Mouse (Mus musculus): ENCODE results near the gene Ilvbl. TPM values are rescaled to one million over a fixed set of nuclear protein-coding genes. Genes with fewer than 3 reads are reported as not detected.
"Not testable (repeated sequence)": the region's sequence is repeated elsewhere in the genome, so short reads cannot be mapped to it uniquely, and the experiment has no call there.

Gene Ilvbl
- total RNA-seq, 2 experiments from 2014 or later: 50.4 to 53.2 TPM

- no peak for DNase-seq
- intact Hi-C loops (cut with DNase I): no loop called here
These were observed 15.8 kb downstream of the Ilvbl start for GRCm38 (mm10) chr10:78589901-78590300.

GRCm38 (mm10) chr10:78590744-78591143 is 16.6 kb downstream of the Ilvbl start:
- DNase-seq: peak; percentile 47 to 50
- intact Hi-C loops (cut with DNase I): loop anchor here (1.0 kb wide), 1 partner anchor 15 kb away; no protein-coding TSS in a partner anchor

GRCm38 (mm10) chr10:78591406-78592328 is 17.5 kb downstream of the Ilvbl start, which contains the start of gene Syde1:
TSS of gene Syde1 (minus strand) at chr10:78591964.
- DNase-seq: peak; percentile 77 to 78
- intact Hi-C loops (cut with DNase I): loop anchor here (1.0 kb wide), 1 partner anchor 16 kb away; no protein-coding TSS in a partner anchor

- no peak for DNase-seq
- intact Hi-C loops (cut with DNase I): no loop called here
These were observed 18.8 kb downstream of the Ilvbl start for GRCm38 (mm10) chr10:78592856-78593379.

- DNase-seq: no peak
- intact Hi-C loops (cut with DNase I): no loop called here
These were observed 19.6 kb downstream of the Ilvbl start for GRCm38 (mm10) chr10:78593736-78594135.

GRCm38 (mm10) chr10:78594157-78594556 is 20.0 kb downstream of the Ilvbl start:
- DNase-seq: no peak
- intact Hi-C loops (cut with DNase I): no loop called here

- intact Hi-C loops (cut with DNase I): no loop called here
- no peak for DNase-seq
These were observed 20.4 kb downstream of the Ilvbl start for GRCm38 (mm10) chr10:78594566-78594965.

- intact Hi-C loops (cut with DNase I): loop anchor here (5.0 to 10.0 kb wide), 2 partner anchors 33 to 165 kb away; no protein-coding TSS in a partner anchor
These were observed 25.7 kb downstream of the Ilvbl start for GRCm38 (mm10) chr10:78599865-78600264.

GRCm38 (mm10) chr10:78605080-78605479 is 30.9 kb downstream of the Ilvbl start:
- DNase-seq: peak; percentile 60 to 72
- intact Hi-C loops (cut with DNase I): loop anchor here (2.0 to 10.0 kb wide), 2 partner anchors 64 to 170 kb away; no protein-coding TSS in a partner anchor

More at GRCm38 (mm10) chr10:78599865-78600264, 25.7 kb downstream of the Ilvbl start:
- no peak for DNase-seq

GRCm38 (mm10) chr10:78607602-78608001 is 33.5 kb downstream of the Ilvbl start:
- intact Hi-C loops (cut with DNase I): loop anchor here (10.0 kb wide), 1 partner anchor 173 kb away; no protein-coding TSS in a partner anchor
- no peak for DNase-seq

GRCm38 (mm10) chr10:78617974-78618373 is 43.8 kb downstream of the Ilvbl start, which contains the start of gene Olfr1357:
TSS of gene Olfr1357 (minus strand) at chr10:78618074.
- DNase-seq: no peak
- intact Hi-C loops (cut with DNase I): no loop called here

- DNase-seq; intact Hi-C loops (cut with DNase I): not testable (repeated sequence)
These were observed 49.0 kb downstream of the Ilvbl start for GRCm38 (mm10) chr10:78623143-78623542.

- intact Hi-C loops (cut with DNase I): no loop called here
- DNase-seq: no peak
These were observed 56.0 kb downstream of the Ilvbl start for GRCm38 (mm10) chr10:78630194-78630593.

- peak in 1 of 2 experiments; percentile 6 for DNase-seq
- intact Hi-C loops (cut with DNase I): no loop called here
These were observed 58.2 kb downstream of the Ilvbl start for GRCm38 (mm10) chr10:78632311-78632710.

Small RNAs within 50 kb of the gene (microRNA-seq; reads per million reads assigned to microRNA genes)
- gene Gm27541: 0 reads per million in 2 experiments

Other genes starting within 250 kb of the Ilvbl start
- gene Agpat3, start 221.9 kb upstream of the Ilvbl start, total RNA-seq (2021): 100 to 1,000 TPM; 290 to 296 TPM
- gene Rrp1, start 161.3 kb upstream of the Ilvbl start, total RNA-seq (2021): 100 to 1,000 TPM; 120 to 122 TPM
- 10 to 100 TPM; 41.6 to 42.7 TPM for gene Cstb, start 148.7 kb upstream of the Ilvbl start, total RNA-seq (2021)
- gene Pdxk, start 109.4 kb upstream of the Ilvbl start, total RNA-seq (2021): 10 to 100 TPM in 1 of 2 experiments, 1 to 10 TPM in 1; 9.4 to 10.0 TPM
- not detected for gene Olfr1358, start 56.9 kb upstream of the Ilvbl start, total RNA-seq (2021)
- 10 to 100 TPM; 17.7 to 18.6 TPM for gene Syde1, start 17.6 kb downstream of the Ilvbl start, total RNA-seq (2021)
- gene Olfr1357, start 43.7 kb downstream of the Ilvbl start, total RNA-seq (2021): not detected
- gene Casp14, start 143.9 kb downstream of the Ilvbl start, total RNA-seq (2021): not detected
- gene Ccdc105, start 178.7 kb downstream of the Ilvbl start, total RNA-seq (2021): not detected
- under 1 TPM in 1 of 2 experiments, not detected in 1; 0.34 TPM for gene Slc1a6, start 206.2 kb downstream of the Ilvbl start, total RNA-seq (2021)